In the genomic region with DNA sequence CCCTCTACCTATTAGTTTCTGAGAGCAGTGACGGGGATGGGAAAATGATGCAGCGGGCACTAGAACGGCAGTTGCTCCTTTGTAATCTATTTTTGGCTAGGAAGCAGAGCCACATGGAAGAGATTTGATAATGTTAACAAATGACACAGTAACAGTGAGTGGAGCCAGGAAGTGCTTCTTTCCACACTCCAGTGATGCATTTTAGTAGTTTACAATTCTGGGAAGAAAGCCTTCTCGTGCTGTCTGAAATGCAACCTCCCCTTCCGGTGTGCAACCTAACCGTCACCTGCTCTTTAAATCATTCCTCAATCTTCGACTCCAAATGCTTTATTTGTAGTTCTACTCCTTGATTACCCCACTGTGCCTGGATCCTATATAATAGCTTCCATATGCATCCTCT, we compare ENCODE assay signal across 28 mouse cellular contexts. TPM values are rescaled to one million over a fixed set of nuclear protein-coding genes. Genes with fewer than 3 reads are reported as not detected.
DNase-seq lines count a peak whose midpoint lies in the region; ATAC-seq lines count a peak whose summit lies in the region.
"Had no signal": no experiment of that assay in that cellular context is flagged by ENCODE, and none has a peak within 500 bp of the region (broad histone marks: within the 10 kb centered on the region; RNA-seq: fewer than 3 reads in every experiment).

No protein-coding gene starts in this region.

- no peak overlapping the region for H3K4me2 ChIP-seq in embryonic facial prominence, embryonic 11.5 days (ENCODE audit: low read depth, low read length)
- no peak overlapping the region for H3K4me2 ChIP-seq in embryonic facial prominence, embryonic 14.5 days (ENCODE audit: low read depth, low read length)
- H3K4me2 ChIP-seq: forebrain, embryonic 12.5 days; forebrain, embryonic 15.5 days; heart, embryonic 13.5 days; hindbrain, embryonic 14.5 days had no signal

- 0 out of 2 replicates have a peak overlapping the region, but pooled peaks have one; percentile 35 for H3K27ac ChIP-seq in embryonic facial prominence, embryonic 11.5 days (replicated peaks; ENCODE audit: low read depth, low read length)
- H3K27ac ChIP-seq in embryonic facial prominence, embryonic 10.5 days (replicated peaks) = no peak overlapping the region
- peak overlapping the region; percentile 55; the same call in 1 of the 2 replicates for H3K27ac ChIP-seq in embryonic facial prominence, embryonic 14.5 days (replicated peaks; ENCODE audit: low read depth, low read length)
- H3K27ac ChIP-seq: forebrain, embryonic 12.5 days; forebrain, embryonic 15.5 days; heart, adult 2 months; heart, embryonic 10.5 days; heart, embryonic 13.5 days; hindbrain, embryonic 14.5 days; hindbrain, postnatal 0 days had no signal

- no peaks in the 10 kb centered on the region for H3K36me3 ChIP-seq in embryonic facial prominence, embryonic 11.5 days (replicated peaks; ENCODE audit: control insufficient read depth, insufficient read depth, low read depth, low read length)
- H3K36me3 ChIP-seq in embryonic facial prominence, embryonic 10.5 days (replicated peaks) = no peaks in the 10 kb centered on the region
- no peaks in the 10 kb centered on the region for H3K36me3 ChIP-seq in embryonic facial prominence, embryonic 14.5 days (ENCODE audit: control insufficient read depth, insufficient read depth, low read length)
- H3K36me3 ChIP-seq: forebrain, embryonic 12.5 days; forebrain, embryonic 15.5 days; heart, embryonic 10.5 days; heart, embryonic 13.5 days had no signal

- no peak overlapping the region for H3K4me3 ChIP-seq in embryonic facial prominence, embryonic 11.5 days (ENCODE audit: low read depth, low read length)
- H3K4me3 ChIP-seq in embryonic facial prominence, embryonic 10.5 days = no peak overlapping the region
- no peak overlapping the region for H3K4me3 ChIP-seq in embryonic facial prominence, embryonic 14.5 days (ENCODE audit: low read depth, low read length)
- H3K4me3 ChIP-seq: erythroblast, embryonic 14.5 days; forebrain, embryonic 12.5 days; forebrain, embryonic 15.5 days; heart, adult 2 months; heart, embryonic 10.5 days; heart, embryonic 13.5 days had no signal

- H3K9ac ChIP-seq in embryonic facial prominence, embryonic 11.5 days (replicated peaks; ENCODE audit: low read length) = no peak overlapping the region
- H3K9ac ChIP-seq in embryonic facial prominence, embryonic 14.5 days (ENCODE audit: low read depth, low read length) = no peak overlapping the region
- H3K9ac ChIP-seq: forebrain, embryonic 12.5 days; forebrain, embryonic 15.5 days; heart, embryonic 13.5 days; hindbrain, embryonic 14.5 days had no signal

- no peaks in the 10 kb centered on the region for H3K27me3 ChIP-seq in embryonic facial prominence, embryonic 11.5 days (ENCODE audit: control insufficient read depth, insufficient read depth, low read length)
- H3K27me3 ChIP-seq in embryonic facial prominence, embryonic 10.5 days (replicated peaks; ENCODE audit: low read depth, poor library complexity, severe bottlenecking) = no peaks in the 10 kb centered on the region
- H3K27me3 ChIP-seq in embryonic facial prominence, embryonic 14.5 days (replicated peaks; ENCODE audit: control insufficient read depth, insufficient read depth, low read length) = no peaks in the 10 kb centered on the region
- H3K27me3 ChIP-seq: forebrain, embryonic 12.5 days; forebrain, embryonic 15.5 days; Patski had no signal

- no peaks in the 10 kb centered on the region for H3K9me3 ChIP-seq in embryonic facial prominence, embryonic 11.5 days (replicated peaks; ENCODE audit: control insufficient read depth, low read length)
- no peaks in the 10 kb centered on the region for H3K9me3 ChIP-seq in embryonic facial prominence, embryonic 10.5 days
- no peaks in the 10 kb centered on the region for H3K9me3 ChIP-seq in embryonic facial prominence, embryonic 14.5 days (ENCODE audit: control insufficient read depth, low read length)
- H3K9me3 ChIP-seq: forebrain, embryonic 12.5 days; forebrain, embryonic 15.5 days; heart, embryonic 10.5 days; heart, embryonic 13.5 days had no signal

- peak; percentile 35 for DNase-seq in embryonic facial prominence, embryonic 11.5 days (ENCODE audit: low spot score)
- no peak for DNase-seq in embryonic facial prominence, embryonic 10.5 days (ENCODE audit: low spot score)
- DNase-seq in NIH3T3 (ENCODE audit: low read depth) = peak; percentile 67
- DNase-seq in embryonic facial prominence, embryonic 14.5 days (ENCODE audit: low spot score) = peak; percentile 65
- DNase-seq in frontal cortex, postnatal 25 days (ENCODE audit: low spot score in 2 of 2) = no peak
- DNase-seq in layer of hippocampus, postnatal 25 days (ENCODE audit: extremely low spot score in 1 of 2, low spot score in 1 of 2) = no peak
- DNase-seq: adrenal gland, postnatal 10 days; adrenal gland, postnatal 36 days; cerebellum, adult 18-20 months; cerebellum, adult 9-11 months; cerebellum, postnatal 25 days; embryo, embryonic 11 days; gastrocnemius, postnatal 10 days; gastrocnemius, postnatal 36 days; heart, adult 2 months; heart, postnatal 14 days; heart, postnatal 4 days had no signal

- 49% methylated on average over 7 of the region's 7 CpGs for WGBS in embryonic facial prominence, embryonic 11.5 days
- WGBS in embryonic facial prominence, embryonic 10.5 days = 72% methylated on average over 7 of the region's 7 CpGs
- WGBS in embryonic facial prominence, embryonic 14.5 days = 44% methylated on average over 7 of the region's 7 CpGs

- ATAC-seq in embryonic facial prominence, embryonic 11.5 days (replicated peaks; ENCODE audit: insufficient number of reproducible peaks, low FRiP score, low TSS enrichment, low read depth) = no peak
- ATAC-seq in embryonic facial prominence, embryonic 14.5 days (ENCODE audit: low read depth) = peak; percentile 55; the same call in 1 of the 2 replicates
- ATAC-seq: forebrain, embryonic 15.5 days; hindbrain, postnatal 0 days; inflammation-experienced regulatory T-cells, adult 6 months; intestine, embryonic 16.5 days; Patski had no signal

- no peaks in the 10 kb centered on the region for H3K4me1 ChIP-seq in embryonic facial prominence, embryonic 11.5 days (ENCODE audit: control insufficient read depth, insufficient read depth, low read length)
- H3K4me1 ChIP-seq in embryonic facial prominence, embryonic 10.5 days = peaks cover 5% of the 10 kb centered on the region
- H3K4me1 ChIP-seq in embryonic facial prominence, embryonic 14.5 days (ENCODE audit: control insufficient read depth, insufficient read depth, low read length) = 0 out of 2 replicates have a peak, but pooled peaks cover 5% of the 10 kb centered on the region
- H3K4me1 ChIP-seq: forebrain, embryonic 12.5 days; forebrain, embryonic 15.5 days had no signal

RNA-seq across cellular contexts. Expression of a gene that starts 20.6 kb away (rescaled TPM):
- polyA plus RNA-seq in embryonic facial prominence, embryonic 11.5 days (2014; fragmentation: Nextera tagmentation; extraction: Ambion mirVana) = 13.0 and 13.8 TPM in 2 replicates
- 2.9 and 7.1 TPM in 2 replicates for polyA plus RNA-seq in embryonic facial prominence, embryonic 10.5 days (2016; fragmentation: Nextera tagmentation; extraction: Ambion mirVana)
- polyA plus RNA-seq in embryonic facial prominence, embryonic 14.5 days (2014; fragmentation: Nextera tagmentation; extraction: Ambion mirVana) = 95.7 and 97.5 TPM in 2 replicates
- total RNA-seq in layer of hippocampus, postnatal 25 days (2021) = 1 to 10 TPM; 6.0 to 9.0 TPM
- total RNA-seq: granulocyte monocyte progenitor cell, adult 5-6 weeks had no signal
- polyA plus RNA-seq: erythroblast, embryonic 14.5 days had no signal

Comparison
In these comparisons a context has a peak if more than half of its experiments do, and no peak if none do; other contexts are left out.
1. DNase-seq: peak in embryonic facial prominence, embryonic 11.5 days (single experiment), NIH3T3 (single experiment) and embryonic facial prominence, embryonic 14.5 days (single experiment); none in embryonic facial prominence, embryonic 10.5 days (single experiment), frontal cortex, postnatal 25 days (0 of 2) and layer of hippocampus, postnatal 25 days (0 of 2).